Mouse (Mus musculus): ENCODE measurements at regions not wholly inside any gene's neighbourhood (a gene's known extent, or its start where the extent isn't known, plus 50 kb on each side); places are given as distances from the start of the nearest gene placed in this dataset.

DNA sequence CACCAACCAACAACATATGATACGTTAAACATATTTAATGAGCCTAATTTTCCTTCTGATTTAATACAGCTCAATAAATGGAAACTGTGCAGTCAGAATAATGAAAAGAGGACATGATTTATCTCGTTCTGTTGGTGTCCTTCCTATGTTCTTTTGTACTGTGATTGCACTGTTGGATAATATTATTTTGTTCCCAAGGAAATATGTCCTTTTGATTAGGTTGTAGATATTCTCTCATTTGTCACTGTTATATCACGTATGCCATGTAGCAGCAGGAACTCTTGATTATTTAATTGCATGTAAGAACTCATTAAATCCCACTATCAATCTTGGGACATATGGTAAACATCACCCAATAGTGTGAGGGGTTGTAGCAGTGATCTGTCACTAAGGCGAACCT lies 397.8 kb downstream of the Etv1 start:
- Histone ChIP-seq H3K4me1 (ENCODE audit: control insufficient read depth, insufficient read depth, low read length) (no peaks in the 10 kb centered on the region), H3K27me3 (ENCODE audit: control insufficient read depth, insufficient read depth, low read length) (no peaks in the 10 kb centered on the region), H3K4me3 (ENCODE audit: low read length) (no peak overlapping the region), H3K36me3 (ENCODE audit: control insufficient read depth, insufficient read depth) (no peaks in the 10 kb centered on the region), H3K4me2 (ENCODE audit: low read depth, low read length) (no peak overlapping the region), H3K27ac (ENCODE audit: low read length) (no peak overlapping the region), H3K9me3 (replicated peaks; ENCODE audit: control insufficient read depth, low read length) (no peaks in the 10 kb centered on the region), H3K9ac (ENCODE audit: low read length) (no peak overlapping the region)
- WGBS, result 72% methylated on average over 4 of the region's 4 CpGs
- ATAC-seq (replicated peaks; ENCODE audit: extremely low read depth, insufficient read depth, low FRiP score), result no peak

DNA sequence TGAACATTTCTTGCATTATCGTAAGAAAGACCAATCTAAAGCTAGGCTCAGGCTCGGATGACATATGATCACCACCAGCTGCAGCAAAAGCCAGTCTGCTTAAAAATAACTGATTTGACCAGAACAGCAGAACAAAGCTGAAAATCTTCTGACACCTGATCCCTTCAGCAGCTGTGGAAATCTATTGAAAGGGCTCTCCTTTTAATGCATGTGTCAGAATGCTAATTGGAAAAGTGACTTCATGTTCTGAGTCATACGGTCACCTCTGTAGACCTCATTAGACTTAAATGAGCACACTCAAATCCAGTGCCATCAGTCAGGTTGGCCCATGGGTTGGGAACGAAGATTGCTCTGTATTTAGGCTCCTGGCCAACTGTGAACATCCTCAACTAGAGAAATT lies 444.9 kb downstream of the Etv1 start:
- Histone ChIP-seq H3K4me3 (ENCODE audit: low read length) (no peak overlapping the region), H3K27ac (ENCODE audit: low read length) (no peak overlapping the region), H3K4me2 (ENCODE audit: low read depth, low read length) (no peak overlapping the region), H3K4me1 (ENCODE audit: control insufficient read depth, insufficient read depth, low read length) (no peaks in the 10 kb centered on the region), H3K9me3 (replicated peaks; ENCODE audit: control insufficient read depth, low read length) (no peaks in the 10 kb centered on the region), H3K36me3 (ENCODE audit: control insufficient read depth, insufficient read depth) (no peaks in the 10 kb centered on the region), H3K27me3 (ENCODE audit: control insufficient read depth, insufficient read depth, low read length) (no peaks in the 10 kb centered on the region), H3K9ac (ENCODE audit: low read length) (no peak overlapping the region)
- ATAC-seq (replicated peaks; ENCODE audit: extremely low read depth, insufficient read depth, low FRiP score), result no peak
- 61% methylated on average over 4 of the region's 4 CpGs for WGBS

DNA sequence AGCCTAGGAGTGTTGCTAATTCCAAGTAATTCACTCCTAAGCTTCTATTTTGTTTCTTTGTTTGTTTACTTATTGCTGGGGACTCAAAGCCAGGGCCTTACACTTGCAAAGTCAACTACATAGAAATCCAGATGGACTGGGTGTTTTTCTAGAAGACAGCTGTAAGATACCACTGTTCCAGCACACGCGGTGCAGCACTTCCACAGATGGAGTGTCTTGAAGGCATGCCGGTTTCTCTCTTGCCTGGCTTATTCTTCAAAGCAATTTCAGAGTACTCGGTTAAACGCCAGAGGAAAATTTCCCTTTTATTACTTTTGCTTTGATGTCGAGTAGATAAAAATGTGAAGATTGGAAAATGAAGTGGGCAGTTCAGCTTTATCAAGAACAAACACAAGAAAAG lies 477.4 kb downstream of the Etv1 start:
- Histone ChIP-seq H3K27ac (ENCODE audit: low read length) (no peak overlapping the region), H3K27me3 (ENCODE audit: control insufficient read depth, insufficient read depth, low read length) (no peaks in the 10 kb centered on the region), H3K9me3 (replicated peaks; ENCODE audit: control insufficient read depth, low read length) (no peaks in the 10 kb centered on the region), H3K4me2 (ENCODE audit: low read depth, low read length) (no peak overlapping the region), H3K4me3 (ENCODE audit: low read length) (no peak overlapping the region), H3K36me3 (ENCODE audit: control insufficient read depth, insufficient read depth) (no peaks in the 10 kb centered on the region), H3K9ac (ENCODE audit: low read length) (no peak overlapping the region), H3K4me1 (ENCODE audit: control insufficient read depth, insufficient read depth, low read length) (no peaks in the 10 kb centered on the region)
- ATAC-seq (replicated peaks; ENCODE audit: extremely low read depth, insufficient read depth, low FRiP score), result no peak
- 73% methylated on average over 6 of the region's 6 CpGs for WGBS

DNA sequence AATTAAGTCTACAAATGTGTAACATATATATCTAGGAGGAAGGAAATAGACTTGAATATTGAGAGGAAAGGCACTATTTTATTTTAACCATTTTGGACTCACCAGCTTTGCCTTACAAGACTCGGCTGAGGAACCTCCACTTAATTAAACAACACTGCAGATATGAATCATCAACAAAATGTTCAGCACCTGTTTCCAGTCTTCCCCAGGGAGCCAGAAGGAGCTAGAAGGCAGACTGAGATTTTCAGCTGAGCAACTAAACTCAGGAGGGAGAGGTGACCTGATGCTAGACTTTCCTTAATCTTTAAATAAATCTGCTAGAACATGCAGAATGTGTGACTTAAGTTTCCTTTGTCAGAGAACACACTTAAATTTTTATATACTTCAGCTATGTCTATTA lies 478.4 kb downstream of the Etv1 start:
- Histone ChIP-seq H3K4me3 (ENCODE audit: low read length) (no peak overlapping the region), H3K9ac (ENCODE audit: low read length) (no peak overlapping the region), H3K9me3 (replicated peaks; ENCODE audit: control insufficient read depth, low read length) (no peaks in the 10 kb centered on the region), H3K4me2 (ENCODE audit: low read depth, low read length) (no peak overlapping the region), H3K27me3 (ENCODE audit: control insufficient read depth, insufficient read depth, low read length) (no peaks in the 10 kb centered on the region), H3K4me1 (ENCODE audit: control insufficient read depth, insufficient read depth, low read length) (no peaks in the 10 kb centered on the region), H3K27ac (ENCODE audit: low read length) (no peak overlapping the region), H3K36me3 (ENCODE audit: control insufficient read depth, insufficient read depth) (no peaks in the 10 kb centered on the region)
- WGBS, result 38% methylated on average over 1 of the region's 1 CpGs
- no peak for ATAC-seq (replicated peaks; ENCODE audit: extremely low read depth, insufficient read depth, low FRiP score)

DNA sequence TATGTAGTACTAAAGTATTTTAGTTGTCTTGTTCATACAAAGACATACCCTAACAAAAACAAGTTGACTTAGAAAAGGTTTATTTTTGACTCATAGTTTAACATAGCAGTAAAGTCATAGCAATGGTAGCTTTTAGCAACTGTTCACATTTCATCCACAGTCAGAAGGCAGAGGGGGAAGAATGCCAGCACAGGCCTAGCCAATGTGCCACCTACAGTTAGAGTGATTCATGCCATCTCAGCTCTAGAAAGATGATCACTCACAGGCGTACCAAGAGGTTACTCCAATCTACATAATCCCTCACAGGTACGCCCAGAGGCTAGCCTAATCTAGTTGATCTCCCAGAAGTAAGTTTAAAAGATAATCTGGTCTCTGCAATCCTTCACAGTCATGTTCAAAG lies 510.5 kb downstream of the Etv1 start:
- H3K4me2 ChIP-seq (ENCODE audit: low read depth, low read length), result no peak overlapping the region
- no peak for ATAC-seq (replicated peaks; ENCODE audit: extremely low read depth, insufficient read depth, low FRiP score)
- no peak overlapping the region for H3K4me3 ChIP-seq (ENCODE audit: low read length)
- no peaks in the 10 kb centered on the region for H3K36me3 ChIP-seq (ENCODE audit: control insufficient read depth, insufficient read depth)
- H3K9me3 ChIP-seq (replicated peaks; ENCODE audit: control insufficient read depth, low read length), result no peaks in the 10 kb centered on the region
- H3K27me3 ChIP-seq (ENCODE audit: control insufficient read depth, insufficient read depth, low read length), result no peaks in the 10 kb centered on the region
- H3K4me1 ChIP-seq (ENCODE audit: control insufficient read depth, insufficient read depth, low read length), result no peaks in the 10 kb centered on the region; the same call in 1 of the 2 replicates
- 78% methylated on average over 2 of the region's 2 CpGs for WGBS
- H3K27ac ChIP-seq (ENCODE audit: low read length), result no peak overlapping the region
- H3K9ac ChIP-seq (ENCODE audit: low read length), result no peak overlapping the region

DNA sequence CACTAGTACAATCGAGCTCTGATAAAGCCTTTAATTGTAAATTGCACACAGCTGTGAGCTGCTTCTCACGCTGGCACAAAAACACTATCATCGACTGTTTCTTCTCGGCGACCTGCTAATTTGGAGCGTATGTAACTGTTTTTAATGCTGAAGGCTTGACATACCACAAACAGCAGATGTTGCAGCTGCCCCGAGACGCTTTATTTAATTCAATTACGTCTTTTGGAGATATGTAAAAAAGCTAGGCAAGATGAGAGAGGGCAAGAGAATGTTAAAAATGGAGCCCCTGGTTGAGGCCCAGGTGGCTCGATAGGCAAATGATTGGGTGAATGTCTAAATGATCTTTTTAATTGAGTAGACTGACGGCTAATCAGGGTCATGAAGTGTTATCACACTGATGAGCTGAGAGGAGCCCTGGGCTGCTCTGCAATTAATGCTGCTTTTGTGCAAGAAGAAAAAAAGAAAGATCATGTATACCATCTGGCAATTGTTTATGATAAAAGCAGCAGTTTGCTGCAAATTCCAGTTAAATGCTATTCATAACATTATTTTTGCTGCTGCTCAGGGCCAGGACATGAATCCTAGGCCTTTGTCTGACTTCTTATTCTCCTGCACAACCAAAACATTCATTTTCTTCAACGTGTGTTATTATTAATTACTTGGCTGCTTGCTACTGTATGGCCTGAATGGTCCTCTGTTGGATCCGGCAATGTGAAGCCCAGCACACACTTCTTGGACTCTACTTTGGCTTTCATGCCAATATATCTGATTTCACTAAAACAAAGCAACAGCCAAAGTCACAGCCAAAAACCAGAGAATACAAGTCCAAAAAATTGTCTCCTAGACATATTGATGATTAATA lies 522.4 kb downstream of the Etv1 start:
- Histone ChIP-seq H3K27me3 (ENCODE audit: control insufficient read depth, insufficient read depth, low read length) (no peaks in the 10 kb centered on the region), H3K9ac (ENCODE audit: low read length) (no peak overlapping the region), H3K36me3 (ENCODE audit: control insufficient read depth, insufficient read depth) (no peaks in the 10 kb centered on the region), H3K4me2 (ENCODE audit: low read depth, low read length) (no peak overlapping the region), H3K4me3 (ENCODE audit: low read length) (no peak overlapping the region), H3K4me1 (ENCODE audit: control insufficient read depth, insufficient read depth, low read length) (no peaks in the 10 kb centered on the region), H3K9me3 (replicated peaks; ENCODE audit: control insufficient read depth, low read length) (no peaks in the 10 kb centered on the region), H3K27ac (ENCODE audit: low read length) (no peak overlapping the region)
- 63% methylated on average over 13 of the region's 13 CpGs for WGBS
- no peak for ATAC-seq (replicated peaks; ENCODE audit: extremely low read depth, insufficient read depth, low FRiP score)

DNA sequence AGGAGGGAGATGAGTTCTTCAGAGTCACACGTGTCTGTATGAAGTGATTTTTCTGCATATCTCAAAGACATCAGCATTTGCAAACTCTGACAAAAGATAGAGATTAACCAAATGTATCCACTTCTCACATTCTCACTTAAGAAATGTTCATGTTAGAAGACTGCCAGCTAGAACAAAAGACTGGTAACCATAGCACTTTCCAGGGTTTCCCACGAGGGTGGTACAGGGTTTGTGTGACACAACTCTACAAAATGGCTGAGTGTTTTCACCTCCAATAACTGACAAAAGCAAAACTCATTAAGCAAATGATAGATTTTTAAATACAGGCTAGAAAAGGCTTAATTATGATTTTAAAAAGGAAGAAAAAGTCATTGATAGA lies 523.0 kb downstream of the Etv1 start:
- no peak overlapping the region for H3K4me2 ChIP-seq (ENCODE audit: low read depth, low read length)
- H3K27ac ChIP-seq (ENCODE audit: low read length), result no peak overlapping the region
- ATAC-seq (replicated peaks; ENCODE audit: extremely low read depth, insufficient read depth, low FRiP score), result no peak
- H3K9ac ChIP-seq (ENCODE audit: low read length), result no peak overlapping the region
- no peaks in the 10 kb centered on the region for H3K27me3 ChIP-seq (ENCODE audit: control insufficient read depth, insufficient read depth, low read length)
- 52% methylated on average over 2 of the region's 2 CpGs for WGBS
- H3K4me3 ChIP-seq (ENCODE audit: low read length), result no peak overlapping the region
- H3K36me3 ChIP-seq (ENCODE audit: control insufficient read depth, insufficient read depth), result no peaks in the 10 kb centered on the region
- H3K9me3 ChIP-seq (replicated peaks; ENCODE audit: control insufficient read depth, low read length), result no peaks in the 10 kb centered on the region
- no peaks in the 10 kb centered on the region for H3K4me1 ChIP-seq (ENCODE audit: control insufficient read depth, insufficient read depth, low read length)

DNA sequence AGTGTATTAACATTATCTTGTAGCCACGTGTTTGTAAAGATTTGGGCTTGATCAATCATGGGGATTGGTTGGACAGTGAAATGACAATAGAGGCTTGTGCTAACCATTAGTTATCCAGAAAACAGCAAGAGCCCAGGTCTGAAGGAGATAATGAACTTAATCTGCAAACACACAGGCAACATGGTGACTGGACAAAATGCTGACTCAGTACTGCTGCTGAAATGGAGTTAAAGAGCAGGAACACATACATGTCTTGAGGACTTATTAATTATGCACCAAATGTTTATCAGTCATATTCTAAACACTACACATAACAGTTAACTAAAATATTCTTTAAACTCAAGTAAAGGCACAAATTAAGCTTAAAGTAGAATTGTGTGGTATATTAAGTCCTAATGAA lies 528.6 kb downstream of the Etv1 start:
- no peak overlapping the region for H3K27ac ChIP-seq (ENCODE audit: low read length)
- H3K4me1 ChIP-seq (ENCODE audit: control insufficient read depth, insufficient read depth, low read length), result no peaks in the 10 kb centered on the region
- H3K27me3 ChIP-seq (ENCODE audit: control insufficient read depth, insufficient read depth, low read length), result no peaks in the 10 kb centered on the region
- no peaks in the 10 kb centered on the region for H3K36me3 ChIP-seq (ENCODE audit: control insufficient read depth, insufficient read depth)
- no peaks in the 10 kb centered on the region for H3K9me3 ChIP-seq (replicated peaks; ENCODE audit: control insufficient read depth, low read length)
- no peak for ATAC-seq (replicated peaks; ENCODE audit: extremely low read depth, insufficient read depth, low FRiP score)
- no peak overlapping the region for H3K4me2 ChIP-seq (ENCODE audit: low read depth, low read length)
- 66% methylated on average over 1 of the region's 1 CpGs for WGBS
- no peak overlapping the region for H3K4me3 ChIP-seq (ENCODE audit: low read length)
- H3K9ac ChIP-seq (ENCODE audit: low read length), result no peak overlapping the region

DNA sequence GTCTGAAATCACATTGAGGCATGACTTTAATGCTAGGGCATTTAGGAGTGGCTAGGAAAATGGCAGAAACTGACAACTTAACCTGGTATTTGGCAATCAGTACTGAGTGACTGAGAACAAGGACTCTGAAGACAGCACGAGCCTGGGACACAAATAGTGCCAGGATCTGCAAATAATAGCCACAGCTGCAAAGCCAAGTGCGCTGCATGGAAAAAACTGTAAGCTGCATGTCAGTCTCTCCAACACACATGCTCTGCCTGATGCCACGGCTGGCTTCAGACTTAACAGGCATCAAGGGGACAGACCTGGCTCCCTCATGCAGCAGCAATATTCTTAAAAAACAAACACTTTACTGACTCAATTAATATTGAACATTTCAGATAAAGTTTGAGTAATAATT lies 530.7 kb downstream of the Etv1 start:
- H3K4me3 ChIP-seq (ENCODE audit: low read length), result no peak overlapping the region
- ATAC-seq (replicated peaks; ENCODE audit: extremely low read depth, insufficient read depth, low FRiP score), result no peak
- no peaks in the 10 kb centered on the region for H3K27me3 ChIP-seq (ENCODE audit: control insufficient read depth, insufficient read depth, low read length)
- H3K9me3 ChIP-seq (replicated peaks; ENCODE audit: control insufficient read depth, low read length), result no peaks in the 10 kb centered on the region
- H3K36me3 ChIP-seq (ENCODE audit: control insufficient read depth, insufficient read depth), result no peaks in the 10 kb centered on the region
- WGBS, result 64% methylated on average over 3 of the region's 3 CpGs
- H3K4me1 ChIP-seq (ENCODE audit: control insufficient read depth, insufficient read depth, low read length), result no peaks in the 10 kb centered on the region
- H3K9ac ChIP-seq (ENCODE audit: low read length), result no peak overlapping the region
- H3K4me2 ChIP-seq (ENCODE audit: low read depth, low read length), result no peak overlapping the region
- H3K27ac ChIP-seq (ENCODE audit: low read length), result no peak overlapping the region

All from heart, embryonic 16.5 days (tissue).